20 mouse cellular contexts compared by ENCODE assay signal in the genomic region with DNA sequence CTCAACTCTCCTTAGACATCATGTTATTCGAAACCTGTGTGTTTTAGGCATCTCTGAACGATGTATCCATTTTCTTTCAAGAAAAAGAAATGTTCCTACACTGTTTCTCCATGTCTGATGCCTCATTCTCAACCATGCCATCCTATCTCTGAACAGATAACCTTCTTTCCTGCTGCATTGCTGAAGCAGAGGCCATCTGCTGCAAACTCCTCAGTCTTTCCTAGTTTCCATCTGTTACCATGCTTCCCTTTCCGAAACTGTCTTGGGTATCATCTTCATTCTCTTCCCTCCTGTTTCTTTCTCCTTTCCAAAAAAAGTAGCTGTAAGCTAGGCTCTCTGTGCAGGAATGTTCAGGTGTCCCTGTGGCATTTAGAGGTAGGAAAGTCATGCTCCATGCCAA.
A peak's percentile ranks its signal among the peaks of the same experiment; 100 is the strongest.
DNase-seq lines count a peak whose midpoint lies in the region; ATAC-seq lines count a peak whose summit lies in the region.
"Had no signal": no experiment of that assay in that cellular context is flagged by ENCODE, and none has a peak within 500 bp of the region (broad histone marks: within the 10 kb centered on the region; RNA-seq: fewer than 3 reads in every experiment).

No protein-coding gene starts in this region.

- DNase-seq in frontal cortex, postnatal 10 days (ENCODE audit: low spot score in 2 of 2): no peak
- peak; percentile 12 for DNase-seq in layer of hippocampus, adult 11-12 months (ENCODE audit: low spot score)
- DNase-seq in layer of hippocampus, postnatal 25 days (ENCODE audit: extremely low spot score in 1 of 2, low spot score in 1 of 2): no peak
- peak; percentile 36 for DNase-seq in layer of hippocampus, adult 9-11 months
- no peak for DNase-seq in layer of hippocampus, postnatal 10 days (ENCODE audit: low spot score in 2 of 2)
- peak; percentile 60 for DNase-seq in brain, adult 2 months (ENCODE audit: low read depth, low spot score)
- DNase-seq: adrenal gland, adult 8-10 months; adrenal gland, postnatal 25 days; cerebellum, adult 18-20 months; cerebellum, adult 9-10 months; cerebellum, postnatal 14 days; gastrocnemius, postnatal 10 days; gastrocnemius, postnatal 36 days; heart, adult 2 months; heart, postnatal 14 days; heart, postnatal 4 days had no signal

- peak; percentile 93 for ATAC-seq in frontal cortex, adult (ENCODE audit: low TSS enrichment)
- ATAC-seq: activated CD4-positive, CD25-positive, alpha-beta regulatory T cell, adult 4 months; forebrain, embryonic 13.5 days; forebrain, embryonic 16.5 days had no signal

Comparison
In these comparisons a context has a peak if more than half of its experiments do, and no peak if none do; other contexts are left out.
1. DNase-seq: peak in layer of hippocampus, adult 11-12 months (single experiment), layer of hippocampus, adult 9-11 months (single experiment) and brain, adult 2 months (single experiment); none in frontal cortex, postnatal 10 days (0 of 2), layer of hippocampus, postnatal 25 days (0 of 2) and layer of hippocampus, postnatal 10 days (0 of 2).